Mouse (Mus musculus) right cerebral cortex, adult 2 months (tissue): ENCODE data around the gene Fnip2.

Source experiments
- DNase-seq, 2 experiments: peaks; one replicate each; pipeline ENCODE4 v3.0.0; 2021 to 2022; ENCODE audit warnings: low spot score in 2 of 2

Gene Fnip2

GRCm38 (mm10) chr3:79528451-79528850 is 39.1 kb downstream of the Fnip2 start:
- DNase-seq = no peak

GRCm38 (mm10) chr3:79527921-79528320 is 39.7 kb downstream of the Fnip2 start:
- DNase-seq = no peak

GRCm38 (mm10) chr3:79527521-79527920 is 40.1 kb downstream of the Fnip2 start:
- no peak for DNase-seq

GRCm38 (mm10) chr3:79523349-79523748 is 44.2 kb downstream of the Fnip2 start:
- no peak for DNase-seq

GRCm38 (mm10) chr3:79519862-79520261 is 47.7 kb downstream of the Fnip2 start:
- no peak for DNase-seq

GRCm38 (mm10) chr3:79518761-79519527 is 48.7 kb downstream of the Fnip2 start:
- DNase-seq = no peak

- no peak for DNase-seq
These were observed 49.6 kb downstream of the Fnip2 start for GRCm38 (mm10) chr3:79517884-79518591.

GRCm38 (mm10) chr3:79516958-79517357 is 50.6 kb downstream of the Fnip2 start:
- DNase-seq = no peak

- DNase-seq = no peak
These were observed 51.3 kb downstream of the Fnip2 start for GRCm38 (mm10) chr3:79516099-79516920.

- no peak for DNase-seq
These were observed 53.3 kb downstream of the Fnip2 start for GRCm38 (mm10) chr3:79514304-79514703.

GRCm38 (mm10) chr3:79501166-79501728 is 66.3 kb downstream of the Fnip2 start:
- DNase-seq = no peak

GRCm38 (mm10) chr3:79500279-79500678 is 67.3 kb downstream of the Fnip2 start:
- DNase-seq = no peak

- no peak for DNase-seq
These were observed 70.9 kb downstream of the Fnip2 start for GRCm38 (mm10) chr3:79496668-79497067.

GRCm38 (mm10) chr3:79495151-79495550 is 72.4 kb downstream of the Fnip2 start:
- peak; percentile 60 to 71 for DNase-seq

- DNase-seq = no peak
These were observed 73.6 kb downstream of the Fnip2 start for GRCm38 (mm10) chr3:79494028-79494427.

- no peak for DNase-seq
These were observed 74.5 kb downstream of the Fnip2 start for GRCm38 (mm10) chr3:79493064-79493463.

- no peak for DNase-seq
These were observed 76.0 kb downstream of the Fnip2 start for GRCm38 (mm10) chr3:79491614-79492013.

- no peak for DNase-seq
These were observed 77.5 kb downstream of the Fnip2 start for GRCm38 (mm10) chr3:79490102-79490501.

GRCm38 (mm10) chr3:79488025-79488424 is 79.6 kb downstream of the Fnip2 start:
- DNase-seq = no peak

GRCm38 (mm10) chr3:79484286-79485063 is 83.1 kb downstream of the Fnip2 start:
- DNase-seq = no peak

GRCm38 (mm10) chr3:79478880-79479279 is 88.7 kb downstream of the Fnip2 start:
- no peak for DNase-seq
